Mouse (Mus musculus): ENCODE results near the gene Lrp2bp. TPM values are rescaled to one million over a fixed set of nuclear protein-coding genes. Genes with fewer than 3 reads are reported as not detected.

Gene Lrp2bp
- polyA plus RNA-seq, 1 experiment = 0.39 TPM

- TF ChIP-seq CTCF (IDR thresholded peaks at IDR 0.05; ENCODE audit: low read depth, low read length) = no peak
- H3K36me3 ChIP-seq (ENCODE audit: control insufficient read depth, insufficient read depth, low read length, poor library complexity, severe bottlenecking) = peaks cover 6% of the 10 kb centered on the region
Measured at GRCm38 (mm10) chr8:45975837-45976468, 23.1 kb upstream of the Lrp2bp start.

DNA sequence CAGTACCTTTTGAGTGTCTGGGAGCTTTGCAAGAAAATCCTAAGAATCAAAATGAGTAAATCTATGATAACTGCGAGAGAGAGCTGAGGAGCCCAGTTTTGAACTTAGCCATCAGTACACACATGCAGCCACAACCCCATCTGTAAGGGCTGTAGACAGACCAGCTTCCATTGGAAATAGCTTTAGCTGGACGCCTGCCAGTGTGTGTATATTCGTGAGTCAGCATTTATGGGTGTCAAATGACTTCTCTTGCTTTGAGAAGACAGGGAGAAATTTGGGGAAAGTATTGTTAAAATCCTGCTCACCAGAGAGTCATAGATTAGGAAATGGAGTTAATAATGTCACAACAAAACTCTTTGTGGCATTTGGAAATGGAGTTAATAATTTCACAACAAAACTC, 12.4 kb upstream of the Lrp2bp start:
- H3K36me3 ChIP-seq (ENCODE audit: control insufficient read depth, insufficient read depth, low read length, poor library complexity, severe bottlenecking) = peaks cover 21% of the 10 kb centered on the region
- TF ChIP-seq POLR2A (IDR thresholded peaks at IDR 0.05; ENCODE audit: insufficient read depth, low read length) (no peak), CTCF (IDR thresholded peaks at IDR 0.05; ENCODE audit: low read depth, low read length) (no peak), EP300 (IDR thresholded peaks at IDR 0.05; ENCODE audit: insufficient read depth, low read depth, low read length) (no peak)
- no peak overlapping the region for H3K27ac ChIP-seq (ENCODE audit: insufficient read depth, low read length)
- H3K9ac ChIP-seq (ENCODE audit: low read depth, poor library complexity, severe bottlenecking) = no peak overlapping the region
- H3K9me3 ChIP-seq (replicated peaks; ENCODE audit: control insufficient read depth, insufficient read depth, low read length, poor library complexity, severe bottlenecking) = no peaks in the 10 kb centered on the region
- no peaks in the 10 kb centered on the region for H3K27me3 ChIP-seq (ENCODE audit: control insufficient read depth, insufficient read depth, low read length, poor library complexity, severe bottlenecking)
- H3K4me3 ChIP-seq (ENCODE audit: low read depth, low read length) = no peak overlapping the region
- H3K4me1 ChIP-seq (ENCODE audit: control insufficient read depth, insufficient read depth, low read length) = no peaks in the 10 kb centered on the region

More at GRCm38 (mm10) chr8:45975837-45976468, 23.1 kb upstream of the Lrp2bp start:
- Histone ChIP-seq H3K4me1 (ENCODE audit: control insufficient read depth, insufficient read depth, low read length) (no peaks in the 10 kb centered on the region), H3K27me3 (ENCODE audit: control insufficient read depth, insufficient read depth, low read length, poor library complexity, severe bottlenecking) (no peaks in the 10 kb centered on the region), H3K9me3 (replicated peaks; ENCODE audit: control insufficient read depth, insufficient read depth, low read length, poor library complexity, severe bottlenecking) (peaks cover 30% of the 10 kb centered on the region), H3K4me3 (ENCODE audit: low read depth, low read length) (peak overlapping the region; percentile 86), H3K27ac (ENCODE audit: insufficient read depth, low read length) (no peak overlapping the region), H3K9ac (ENCODE audit: low read depth, poor library complexity, severe bottlenecking) (peak overlapping the region; percentile 10)

GRCm38 (mm10) chr8:45988189-45988588, 10.9 kb upstream of the Lrp2bp start:
- Histone ChIP-seq H3K27ac (ENCODE audit: insufficient read depth, low read length) (no peak overlapping the region), H3K36me3 (ENCODE audit: control insufficient read depth, insufficient read depth, low read length, poor library complexity, severe bottlenecking) (peaks cover 14% of the 10 kb centered on the region), H3K4me3 (ENCODE audit: low read depth, low read length) (no peak overlapping the region), H3K9me3 (replicated peaks; ENCODE audit: control insufficient read depth, insufficient read depth, low read length, poor library complexity, severe bottlenecking) (no peaks in the 10 kb centered on the region), H3K27me3 (ENCODE audit: control insufficient read depth, insufficient read depth, low read length, poor library complexity, severe bottlenecking) (no peaks in the 10 kb centered on the region), H3K4me1 (ENCODE audit: control insufficient read depth, insufficient read depth, low read length) (no peaks in the 10 kb centered on the region), H3K9ac (ENCODE audit: low read depth, poor library complexity, severe bottlenecking) (no peak overlapping the region)
- TF ChIP-seq EP300 (IDR thresholded peaks at IDR 0.05; ENCODE audit: insufficient read depth, low read depth, low read length) (no peak), POLR2A (IDR thresholded peaks at IDR 0.05; ENCODE audit: insufficient read depth, low read length) (no peak), CTCF (IDR thresholded peaks at IDR 0.05; ENCODE audit: low read depth, low read length) (no peak)

DNA sequence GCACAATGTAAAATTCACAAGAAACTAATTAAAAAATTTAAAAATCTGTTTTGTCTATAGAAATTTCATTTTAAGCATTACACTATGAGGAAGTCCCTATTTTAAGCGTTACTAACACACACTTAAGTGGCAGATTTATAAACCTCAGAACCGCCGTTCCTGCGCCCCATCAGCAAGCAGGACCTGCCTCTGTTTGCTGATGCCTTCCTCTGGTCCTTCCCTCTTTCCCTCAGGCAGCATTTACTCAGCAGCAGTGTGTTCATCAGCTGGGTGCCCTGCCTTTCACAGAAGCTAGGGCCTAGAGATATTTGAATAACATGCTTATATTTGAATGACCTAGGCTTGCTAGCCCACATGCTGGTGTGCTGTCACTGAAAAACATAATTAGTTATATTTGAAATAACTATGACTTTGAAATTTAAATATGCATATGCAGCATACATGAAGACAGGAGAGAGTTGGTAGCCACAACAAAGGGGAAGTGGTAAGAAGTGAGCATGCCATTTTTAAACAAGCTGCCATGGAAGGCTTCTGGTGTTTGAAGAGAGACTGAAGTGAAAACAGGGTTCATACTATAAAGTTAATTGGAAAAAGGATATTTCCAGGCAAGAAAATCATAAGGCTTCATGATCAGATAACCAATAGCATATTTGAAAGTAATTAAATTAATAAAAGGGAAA, 8.3 kb upstream of the Lrp2bp start:
- H3K9ac ChIP-seq (ENCODE audit: low read depth, poor library complexity, severe bottlenecking) = no peak overlapping the region
- no peaks in the 10 kb centered on the region for H3K9me3 ChIP-seq (replicated peaks; ENCODE audit: control insufficient read depth, insufficient read depth, low read length, poor library complexity, severe bottlenecking)
- no peaks in the 10 kb centered on the region for H3K4me1 ChIP-seq (ENCODE audit: control insufficient read depth, insufficient read depth, low read length)
- H3K27me3 ChIP-seq (ENCODE audit: control insufficient read depth, insufficient read depth, low read length, poor library complexity, severe bottlenecking) = no peaks in the 10 kb centered on the region
- peaks cover 10% of the 10 kb centered on the region for H3K36me3 ChIP-seq (ENCODE audit: control insufficient read depth, insufficient read depth, low read length, poor library complexity, severe bottlenecking)
- H3K4me3 ChIP-seq (ENCODE audit: low read depth, low read length) = no peak overlapping the region
- TF ChIP-seq EP300 (IDR thresholded peaks at IDR 0.05; ENCODE audit: insufficient read depth, low read depth, low read length) (no peak), CTCF (IDR thresholded peaks at IDR 0.05; ENCODE audit: low read depth, low read length) (no peak), POLR2A (IDR thresholded peaks at IDR 0.05; ENCODE audit: insufficient read depth, low read length) (no peak)
- H3K27ac ChIP-seq (ENCODE audit: insufficient read depth, low read length) = no peak overlapping the region

DNA sequence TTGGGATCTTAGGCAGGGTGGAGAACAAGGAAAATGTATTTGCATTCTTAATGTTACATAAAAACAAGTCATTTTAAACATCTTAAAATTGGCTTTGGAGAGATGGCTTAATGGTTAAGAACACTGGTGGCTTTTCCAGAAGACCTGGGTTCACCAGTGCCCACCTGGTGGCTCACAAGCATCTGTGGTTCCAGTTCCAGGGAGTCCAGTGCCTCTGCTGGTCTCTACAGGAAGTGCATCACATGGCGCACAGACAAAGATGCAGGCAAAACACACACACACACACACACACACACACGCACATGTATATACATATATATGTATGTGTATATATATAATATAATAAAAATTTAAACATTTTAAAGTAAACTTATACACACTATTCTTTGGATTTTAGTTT, 5.0 kb upstream of the Lrp2bp start:
- Histone ChIP-seq H3K9me3 (replicated peaks; ENCODE audit: control insufficient read depth, insufficient read depth, low read length, poor library complexity, severe bottlenecking) (no peaks in the 10 kb centered on the region), H3K4me3 (ENCODE audit: low read depth, low read length) (no peak overlapping the region), H3K27me3 (ENCODE audit: control insufficient read depth, insufficient read depth, low read length, poor library complexity, severe bottlenecking) (no peaks in the 10 kb centered on the region), H3K4me1 (ENCODE audit: control insufficient read depth, insufficient read depth, low read length) (no peaks in the 10 kb centered on the region), H3K27ac (ENCODE audit: insufficient read depth, low read length) (no peak overlapping the region), H3K9ac (ENCODE audit: low read depth, poor library complexity, severe bottlenecking) (no peak overlapping the region), H3K36me3 (ENCODE audit: control insufficient read depth, insufficient read depth, low read length, poor library complexity, severe bottlenecking) (peaks cover 7% of the 10 kb centered on the region)
- TF ChIP-seq CTCF (IDR thresholded peaks at IDR 0.05; ENCODE audit: low read depth, low read length) (peak; percentile 51), POLR2A (IDR thresholded peaks at IDR 0.05; ENCODE audit: insufficient read depth, low read length) (no peak)

DNA sequence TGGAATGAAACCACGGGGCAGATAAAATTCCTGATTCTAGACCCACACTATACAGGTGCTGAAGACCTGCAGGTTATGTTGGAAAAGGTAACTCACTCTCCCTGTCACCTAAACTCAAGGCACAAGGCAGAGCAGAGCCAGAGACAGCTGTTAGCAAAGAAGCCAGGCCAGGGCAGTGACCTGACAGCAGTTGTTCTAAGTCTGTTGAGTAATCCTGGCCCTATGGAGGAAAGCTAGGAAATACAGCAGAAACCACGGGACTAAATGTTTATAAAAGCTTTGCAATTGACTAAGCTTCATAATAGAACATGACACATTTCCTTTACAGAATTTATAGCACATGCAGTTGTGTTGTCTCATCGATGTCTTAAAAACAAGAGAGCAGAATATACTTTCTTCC, 3.5 kb upstream of the Lrp2bp start:
- H3K9ac ChIP-seq (ENCODE audit: low read depth, poor library complexity, severe bottlenecking) = no peak overlapping the region
- peaks cover 7% of the 10 kb centered on the region for H3K36me3 ChIP-seq (ENCODE audit: control insufficient read depth, insufficient read depth, low read length, poor library complexity, severe bottlenecking)
- no peak overlapping the region for H3K27ac ChIP-seq (ENCODE audit: insufficient read depth, low read length)
- no peaks in the 10 kb centered on the region for H3K9me3 ChIP-seq (replicated peaks; ENCODE audit: control insufficient read depth, insufficient read depth, low read length, poor library complexity, severe bottlenecking)
- no peaks in the 10 kb centered on the region for H3K27me3 ChIP-seq (ENCODE audit: control insufficient read depth, insufficient read depth, low read length, poor library complexity, severe bottlenecking)
- no peaks in the 10 kb centered on the region for H3K4me1 ChIP-seq (ENCODE audit: control insufficient read depth, insufficient read depth, low read length)
- TF ChIP-seq EP300 (IDR thresholded peaks at IDR 0.05; ENCODE audit: insufficient read depth, low read depth, low read length) (no peak), POLR2A (IDR thresholded peaks at IDR 0.05; ENCODE audit: insufficient read depth, low read length) (no peak), CTCF (IDR thresholded peaks at IDR 0.05; ENCODE audit: low read depth, low read length) (no peak)
- H3K4me3 ChIP-seq (ENCODE audit: low read depth, low read length) = no peak overlapping the region

Measured in ES-Bruce4 (cell line).